27 mouse cellular contexts compared by ENCODE assay signal in the genomic region with DNA sequence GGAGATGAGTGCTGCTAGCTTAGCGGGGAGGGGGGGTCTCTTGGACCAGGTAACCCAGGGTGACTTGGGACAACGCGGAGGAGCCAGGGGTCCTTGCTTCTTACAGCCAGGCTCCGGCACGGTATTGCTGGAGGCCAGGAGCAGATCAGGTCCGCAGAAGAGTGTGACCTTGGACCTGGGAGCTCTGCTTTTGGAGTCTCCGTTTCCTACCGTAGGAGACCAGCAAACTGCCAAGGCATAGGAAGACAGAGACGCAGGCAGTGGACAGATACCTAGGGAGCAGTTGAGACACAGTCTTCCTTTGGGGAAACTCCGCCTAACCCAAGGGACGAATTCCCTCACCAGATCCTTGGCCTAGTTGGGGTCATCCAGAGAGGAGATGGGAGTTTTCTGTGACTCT. TPM values are rescaled to one million over a fixed set of nuclear protein-coding genes. Genes with fewer than 3 reads are reported as not detected.
DNase-seq lines count a peak whose midpoint lies in the region; ATAC-seq and TF ChIP-seq lines count a peak whose summit lies in the region.
"Had no signal": no experiment of that assay in that cellular context is flagged by ENCODE, and none has a peak within 500 bp of the region (broad histone marks: within the 10 kb centered on the region; RNA-seq: fewer than 3 reads in every experiment).

No protein-coding gene starts in this region.

- no peaks in the 10 kb centered on the region for H3K36me3 ChIP-seq in forebrain, embryonic 16.5 days (ENCODE audit: control insufficient read depth, insufficient read depth)

- no peak for TF ChIP-seq POLR2A in cortical plate, adult 2 months (IDR thresholded peaks at IDR 0.05; ENCODE audit: extremely low read depth, insufficient read depth, low read length)

- no peaks in the 10 kb centered on the region for H3K9me3 ChIP-seq in forebrain, embryonic 16.5 days (ENCODE audit: control insufficient read depth, low read length)
- H3K9me3 ChIP-seq: hindbrain, embryonic 15.5 days had no signal

- H3K27me3 ChIP-seq in forebrain, embryonic 16.5 days (replicated peaks; ENCODE audit: control insufficient read depth, insufficient read depth, low read length): peaks cover 49% of the 10 kb centered on the region

- TF ChIP-seq CTCF in layer of hippocampus, adult 2 months (conservative IDR thresholded peaks at IDR 0.05): no peak
- TF ChIP-seq CTCF in cortical plate, adult 2 months (IDR thresholded peaks at IDR 0.05; ENCODE audit: extremely low read depth, insufficient read depth, low read length): no peak

- peak overlapping the region; percentile 22; the same call in 1 of the 2 replicates for H3K9ac ChIP-seq in forebrain, embryonic 16.5 days (replicated peaks; ENCODE audit: low read depth, low read length)
- H3K9ac ChIP-seq: heart, embryonic 12.5 days; hindbrain, embryonic 15.5 days had no signal

- peak overlapping the region; percentile 51 for H3K4me2 ChIP-seq in forebrain, embryonic 16.5 days (ENCODE audit: low read length)
- H3K4me2 ChIP-seq: heart, embryonic 12.5 days; hindbrain, embryonic 15.5 days had no signal

- H3K27ac ChIP-seq in layer of hippocampus, adult 2 months: peak overlapping the region; percentile 94
- peak overlapping the region; percentile 90 for H3K27ac ChIP-seq in cortical plate, adult 2 months (ENCODE audit: insufficient read depth, low read length)
- no peak overlapping the region for H3K27ac ChIP-seq in forebrain, embryonic 16.5 days (ENCODE audit: low read length)
- H3K27ac ChIP-seq: embryonic facial prominence, embryonic 10.5 days; gastrocnemius, adult 2 months; hindbrain, embryonic 15.5 days had no signal

- H3K4me1 ChIP-seq in cortical plate, adult 2 months (ENCODE audit: control insufficient read depth, insufficient read depth, low read length): peaks cover 4% of the 10 kb centered on the region; the same call in 1 of the 2 replicates
- H3K4me1 ChIP-seq in forebrain, embryonic 16.5 days (replicated peaks; ENCODE audit: control insufficient read depth, insufficient read depth, low read length): peaks cover 44% of the 10 kb centered on the region

- peak overlapping the region; percentile 62 for H3K4me3 ChIP-seq in layer of hippocampus, adult 2 months
- peak overlapping the region; percentile 85 for H3K4me3 ChIP-seq in cortical plate, adult 2 months (ENCODE audit: insufficient read depth, low read length)
- H3K4me3 ChIP-seq in forebrain, embryonic 16.5 days (replicated peaks; ENCODE audit: low read length): peak overlapping the region; percentile 53; the same call in 1 of the 2 replicates
- H3K4me3 ChIP-seq: embryonic facial prominence, embryonic 10.5 days; erythroblast, embryonic 14.5 days; gastrocnemius, adult 2 months; heart, embryonic 12.5 days; hindbrain, embryonic 15.5 days had no signal

- WGBS in forebrain, embryonic 16.5 days: 37% methylated on average over 11 of the region's 11 CpGs

- ATAC-seq in forebrain, embryonic 16.5 days: no peak
- no peak for ATAC-seq in erythroblast, adult 5-6 weeks (replicated peaks; ENCODE audit: low FRiP score, poor library complexity, severe bottlenecking)
- ATAC-seq: activated CD4-positive, CD25-positive, alpha-beta regulatory T cell, adult 4 months; intestine, postnatal 0 days; Patski had no signal

- DNase-seq in cerebellum, adult 9-11 months: peak; percentile 70
- DNase-seq in cerebellum, adult 8-10 months: no peak
- no peak for DNase-seq in layer of hippocampus, adult 2 months (ENCODE audit: low spot score in 2 of 2)
- no peak for DNase-seq in layer of hippocampus, adult 11-12 months (ENCODE audit: low spot score)
- DNase-seq in urinary bladder, postnatal 4 days (ENCODE audit: low spot score in 2 of 2): no peak
- DNase-seq: adrenal gland, postnatal 14 days; gastrocnemius, adult 2 months; gastrocnemius, postnatal 25 days; kidney, adult 8-10 months had no signal

RNA-seq across cellular contexts. Expression of a gene that starts 2.0 kb away (rescaled TPM):
- 1,000 to 10,000 TPM; 1,342 to 1,423 TPM for total RNA-seq in layer of hippocampus, adult 2 months (2021)
- 1,033 and 1,121 TPM in 2 replicates for polyA plus RNA-seq in cortical plate, adult 2 months (2012; rRNA removed)
- 20.1 and 22.8 TPM in 2 replicates for polyA plus RNA-seq in forebrain, embryonic 16.5 days (2015; fragmentation: Nextera tagmentation; extraction: Ambion mirVana)
- not detected in 2 replicates for total RNA-seq in erythroblast, adult 5-6 weeks (2015; ENCODE audit: low replicate concordance)
- 0.28 TPM in 1 of 2 replicates, not detected in the other for total RNA-seq in erythroblast, adult 5-6 weeks (2017; ENCODE audit: low replicate concordance)
- total RNA-seq: CH12.LX had no signal
- polyA plus RNA-seq: activated CD4-positive, CD25-positive, alpha-beta regulatory T cell, adult 4 months; intestine, postnatal 0 days had no signal

RNA-seq across cellular contexts. Expression of a gene that starts 11.3 kb away (rescaled TPM):
- 10 to 100 TPM; 13.2 to 13.3 TPM for total RNA-seq in layer of hippocampus, adult 2 months (2021)
- 8.1 and 10.3 TPM in 2 replicates for polyA plus RNA-seq in cortical plate, adult 2 months (2012; rRNA removed)
- polyA plus RNA-seq in forebrain, embryonic 16.5 days (2015; fragmentation: Nextera tagmentation; extraction: Ambion mirVana): 19.3 and 20.9 TPM in 2 replicates
- 10.2 and 12.7 TPM in 2 replicates for total RNA-seq in erythroblast, adult 5-6 weeks (2015; ENCODE audit: low replicate concordance)
- 6.3 and 10.3 TPM in 2 replicates for total RNA-seq in erythroblast, adult 5-6 weeks (2017; ENCODE audit: low replicate concordance)

RNA-seq across cellular contexts. Expression of a gene that starts 11.6 kb away (rescaled TPM):
- 10 to 100 TPM; 43.0 to 46.1 TPM for total RNA-seq in layer of hippocampus, adult 2 months (2021)
- 59.4 and 60.2 TPM in 2 replicates for polyA plus RNA-seq in cortical plate, adult 2 months (2012; rRNA removed)
- polyA plus RNA-seq in forebrain, embryonic 16.5 days (2015; fragmentation: Nextera tagmentation; extraction: Ambion mirVana): 84.2 and 90.2 TPM in 2 replicates
- total RNA-seq in erythroblast, adult 5-6 weeks (2015; ENCODE audit: low replicate concordance): 33.4 and 59.6 TPM in 2 replicates
- 2.7 and 15.8 TPM in 2 replicates for total RNA-seq in erythroblast, adult 5-6 weeks (2017; ENCODE audit: low replicate concordance)

RNA-seq across cellular contexts. Expression of a gene that starts 13.7 kb away (rescaled TPM):
- under 1 TPM in 1 of 2 experiments, not detected in 1; 0.20 TPM for total RNA-seq in layer of hippocampus, adult 2 months (2021)
- 0.38 and 0.62 TPM in 2 replicates for polyA plus RNA-seq in cortical plate, adult 2 months (2012; rRNA removed)
- 0.51 TPM in 1 of 2 replicates, not detected in the other for polyA plus RNA-seq in forebrain, embryonic 16.5 days (2015; fragmentation: Nextera tagmentation; extraction: Ambion mirVana)
- total RNA-seq in erythroblast, adult 5-6 weeks (2015; ENCODE audit: low replicate concordance): not detected in 2 replicates
- not detected in 2 replicates for total RNA-seq in erythroblast, adult 5-6 weeks (2017; ENCODE audit: low replicate concordance)
- total RNA-seq: adrenal gland, adult 18-20 months; adrenal gland, postnatal 14 days; CH12.LX; gastrocnemius, adult 2 months; gastrocnemius, postnatal 25 days; granulocyte monocyte progenitor cell, adult 5-6 weeks; heart, adult 8-10 months; heart, postnatal 25 days had no signal
- polyA plus RNA-seq: activated CD4-positive, CD25-positive, alpha-beta regulatory T cell, adult 4 months; erythroblast, embryonic 14.5 days; heart, embryonic 12.5 days; heart, embryonic 16.5 days; hindbrain, embryonic 11.5 days; hindbrain, embryonic 15.5 days; intestine, postnatal 0 days; Patski had no signal

RNA-seq across cellular contexts. Expression of a gene that starts 15.1 kb away (rescaled TPM):
- not detected for total RNA-seq in layer of hippocampus, adult 2 months (2021)
- polyA plus RNA-seq in cortical plate, adult 2 months (2012; rRNA removed): not detected in 2 replicates
- polyA plus RNA-seq in forebrain, embryonic 16.5 days (2015; fragmentation: Nextera tagmentation; extraction: Ambion mirVana): 0.63 TPM in 1 of 2 replicates, not detected in the other
- total RNA-seq in erythroblast, adult 5-6 weeks (2015; ENCODE audit: low replicate concordance): not detected in 2 replicates
- total RNA-seq in erythroblast, adult 5-6 weeks (2017; ENCODE audit: low replicate concordance): not detected in 2 replicates
- total RNA-seq: adrenal gland, adult 18-20 months; adrenal gland, postnatal 14 days; CH12.LX; gastrocnemius, adult 2 months; gastrocnemius, postnatal 25 days; granulocyte monocyte progenitor cell, adult 5-6 weeks; heart, adult 8-10 months; heart, postnatal 25 days had no signal
- polyA plus RNA-seq: activated CD4-positive, CD25-positive, alpha-beta regulatory T cell, adult 4 months; embryonic facial prominence, embryonic 10.5 days; embryonic facial prominence, embryonic 14.5 days; erythroblast, embryonic 14.5 days; hindbrain, embryonic 11.5 days; intestine, postnatal 0 days; Patski had no signal

Comparison
In these comparisons a context has a peak if more than half of its experiments do, and no peak if none do; other contexts are left out.
1. RNA of a gene that starts 2.0 kb away (total RNA-seq): 1,342 to 1,423 TPM in layer of hippocampus, adult 2 months; 0.28 TPM in erythroblast, adult 5-6 weeks; every median in the first group is over 1,000 times any median in the second.
2. Peak in every context shown above with its lines, with median percentiles within 50 percentile points of each other: H3K4me3 ChIP-seq.